Mouse (Mus musculus): ENCODE measurements at regions not wholly inside any gene's neighbourhood (a gene's known extent, or its start where the extent isn't known, plus 50 kb on each side); places are given as distances from the start of the nearest gene placed in this dataset.

- intact Hi-C loops (cut with DNase I): no loop called here
- DNase-seq: no peak
Observed at GRCm38 (mm10) chr8:17598736-17599135, 1379.3 kb downstream of the Defb40 start.

DNA sequence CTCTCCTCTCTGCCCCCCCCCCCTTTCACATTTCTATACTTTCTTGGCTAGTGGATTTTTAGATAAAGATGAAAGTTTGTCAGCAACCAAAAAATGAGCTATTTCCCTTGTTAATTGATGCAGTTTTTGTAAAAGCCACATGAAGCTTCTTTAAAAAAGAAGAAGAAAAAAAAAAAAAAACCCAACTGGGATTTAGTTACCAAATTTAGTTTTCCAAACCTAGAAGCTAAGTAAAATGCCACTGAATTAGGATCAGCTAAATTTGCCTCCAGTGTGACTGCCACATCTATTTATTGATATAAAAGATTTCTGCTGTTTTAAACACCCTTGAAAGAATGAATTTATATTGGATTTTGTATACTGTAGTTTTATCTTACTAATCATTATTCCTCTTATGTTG is 1381.5 kb downstream of the Defb40 start:
- no peak for DNase-seq
- intact Hi-C loops (cut with DNase I): no loop called here

DNA sequence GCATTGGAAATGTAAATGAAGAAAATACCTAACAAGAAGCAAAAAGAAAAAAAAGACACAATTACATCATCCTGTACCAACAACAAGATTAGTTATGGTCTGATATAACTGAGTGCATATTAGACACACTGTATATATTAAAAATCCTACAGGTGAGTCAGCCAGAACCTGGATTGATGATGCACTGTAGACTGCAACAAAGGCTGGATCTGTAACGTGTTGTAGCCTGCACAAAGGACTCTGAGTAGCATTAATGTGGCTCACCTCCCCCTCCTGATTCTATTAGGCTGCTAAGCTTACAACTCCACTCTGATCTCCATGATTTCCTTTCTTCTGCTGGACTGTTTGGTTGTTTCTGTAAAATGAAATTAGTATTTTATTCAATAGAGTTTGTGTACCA is 1383.4 kb downstream of the Defb40 start:
- intact Hi-C loops (cut with DNase I): no loop called here
- no peak for DNase-seq

DNA sequence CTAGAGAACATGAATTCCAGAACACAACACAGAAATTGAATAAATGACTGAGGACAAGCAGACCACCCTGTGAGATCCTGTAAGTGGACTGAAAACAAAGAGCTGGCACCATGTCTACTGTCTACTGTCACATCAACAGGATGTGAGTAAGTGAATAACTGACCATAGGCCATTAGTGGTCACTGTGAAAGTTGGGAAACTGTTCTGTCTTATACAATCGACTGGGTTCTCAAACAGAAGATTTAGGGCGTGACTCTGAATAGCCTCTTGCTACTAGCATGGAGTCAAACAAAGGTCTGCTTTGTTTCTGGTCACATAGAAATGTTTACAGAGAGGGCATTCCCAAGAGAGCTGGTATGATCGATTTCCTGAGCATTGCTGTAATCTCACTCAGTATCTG is 1387.9 kb downstream of the Defb40 start:
- peak in 1 of 2 experiments; percentile 1 for DNase-seq
- intact Hi-C loops (cut with DNase I): no loop called here

DNA sequence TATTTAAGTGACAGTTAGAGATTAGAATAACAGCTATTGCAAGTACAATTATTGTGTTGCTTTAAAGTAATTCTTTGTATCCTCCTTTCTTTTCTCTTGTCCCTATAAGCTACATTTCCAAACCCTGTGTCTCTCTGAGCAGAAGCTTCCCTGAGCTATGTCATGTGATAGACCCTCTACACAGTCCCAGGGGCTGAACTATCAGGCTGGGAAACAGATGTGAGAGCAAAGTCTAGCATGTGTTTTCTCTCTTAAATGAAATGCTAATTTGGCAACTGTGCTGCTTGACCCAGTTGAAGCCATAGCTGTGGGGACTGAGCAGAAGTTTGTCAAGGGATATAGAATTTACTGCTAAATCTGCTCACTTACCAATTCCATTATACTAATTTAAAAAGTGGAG is 1389.9 kb downstream of the Defb40 start:
- DNase-seq: peak in 1 of 2 experiments; percentile 9
- intact Hi-C loops (cut with DNase I): no loop called here

DNA sequence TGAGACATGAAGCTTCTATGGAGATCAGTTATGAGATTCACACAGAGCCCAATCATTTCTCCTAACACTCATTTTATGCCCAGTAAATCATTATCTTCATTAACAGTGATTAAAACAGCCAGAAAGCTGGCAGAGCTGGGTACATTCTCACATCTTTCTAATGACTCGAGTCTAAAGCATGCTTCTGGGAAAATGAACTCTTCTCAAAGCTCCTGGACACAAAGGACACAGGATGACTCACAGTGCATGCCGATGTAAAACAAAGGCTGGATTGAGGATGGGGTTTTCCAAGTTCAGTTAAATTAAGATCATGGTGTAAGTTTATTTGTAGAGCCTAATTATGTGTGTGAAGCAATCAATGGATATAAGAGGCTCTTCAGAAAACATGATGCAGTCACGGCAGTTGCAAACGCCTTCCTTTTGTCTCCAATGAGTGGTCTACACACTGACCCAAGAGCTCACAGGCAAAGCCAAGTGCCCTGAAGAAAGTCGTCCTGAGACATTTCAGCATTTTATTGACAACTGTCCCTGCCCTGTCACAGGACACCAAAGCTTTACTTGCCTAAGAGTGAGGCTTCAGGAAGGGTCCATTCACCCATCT is 1390.7 kb downstream of the Defb40 start:
- DNase-seq: no peak
- intact Hi-C loops (cut with DNase I): no loop called here
